Mouse (Mus musculus) duodenum, adult 2 months (tissue): ENCODE measurements around the gene Tex44. TPM values are rescaled to one million over a fixed set of nuclear protein-coding genes. Genes with fewer than 3 reads are reported as not detected.

Experiments used
- polyA plus RNA-seq: library from polyadenylated mRNA; depleted of rRNA; stranded (reverse); fragments of >200 nt; gene quantifications from 2 replicates; pipeline ENCODE4 v1.2.3, GENCODE M21; 2012; ENCODE audit warnings: low replicate concordance; rRNA removed

Tex44 gene
- 0.13 TPM in 1 of 2 replicates, not detected in the other for polyA plus RNA-seq

DNA sequence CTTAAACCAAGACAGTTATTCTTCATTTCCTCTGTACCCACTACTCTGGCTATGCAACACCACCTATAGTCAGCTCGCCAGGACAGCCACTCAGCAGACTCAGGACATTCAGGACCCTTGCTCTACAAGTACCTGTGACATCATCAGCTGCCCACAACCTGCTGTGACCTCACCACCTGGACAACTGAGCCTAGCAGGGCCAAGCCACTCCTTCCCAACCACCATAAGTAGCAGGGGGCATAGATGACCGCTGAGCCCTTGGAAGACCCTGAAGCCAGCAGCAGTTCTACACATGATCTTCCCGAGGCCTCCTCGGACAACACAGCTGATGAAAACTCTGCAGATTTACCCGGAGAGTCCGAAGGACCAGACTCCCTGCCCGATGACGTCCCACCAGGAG, at the start of gene Tex44, which contains the start of gene Nmur1:
Tex44 (plus strand) TSS at position 202 of the 400 bp plus-strand sequence.
Nmur1 (minus strand) TSS at position 101 of the 400 bp plus-strand sequence.

Other genes starting within 250 kb of the Tex44 start
- gene B3gnt7, start 123.5 kb upstream of the Tex44 start, polyA plus RNA-seq: 29.0 and 82.3 TPM in 2 replicates
- 4.2 and 4.9 TPM in 2 replicates for gene Ncl, start 66.9 kb upstream of the Tex44 start, polyA plus RNA-seq
- gene Nmur1, start 101 bp upstream of the Tex44 start, polyA plus RNA-seq: 6.0 and 8.6 TPM in 2 replicates
- 900 and 1,067 TPM in 2 replicates for gene Ptma, start 100.4 kb downstream of the Tex44 start, polyA plus RNA-seq
- gene Pde6d, start 156.3 kb downstream of the Tex44 start, polyA plus RNA-seq: 5.8 and 10.1 TPM in 2 replicates
- gene Cops7b, start 156.6 kb downstream of the Tex44 start, polyA plus RNA-seq: 17.5 and 20.4 TPM in 2 replicates
- gene Nppc, start 244.2 kb downstream of the Tex44 start, polyA plus RNA-seq: 0.11 and 0.29 TPM in 2 replicates